Mouse (Mus musculus) CH12.LX (cell line): ENCODE measurements around the gene Lrrc31. TPM values are rescaled to one million over a fixed set of nuclear protein-coding genes. Genes with fewer than 3 reads are reported as not detected.
A peak's percentile ranks its signal among the peaks of the same experiment; 100 is the strongest.

ENCODE experiments used
- DNase-seq: peaks from one replicate; pipeline ENCODE4 v3.0.0-alpha.2; 2013; ENCODE audit errors: extremely low read depth
- H3K27ac ChIP-seq: 2 replicates; pipeline ENCODE4 v1.5.1; 2012; ENCODE audit warnings: low read depth, mild to moderate bottlenecking, control low read depth, moderate library complexity; ENCODE audit not compliant: insufficient read depth
- H3K27me3 ChIP-seq: replicated peaks from 2 replicates; pipeline ENCODE3; 2012; ENCODE audit warnings: inconsistent platforms
- H3K36me3 ChIP-seq, 2 experiments: replicated peaks in 1 of 2; 2 replicates each; pipeline versions ENCODE3 to v1.6.1; 2012; ENCODE audit warnings: inconsistent platforms in 1 of 2, low read length in 1 of 2, mild to moderate bottlenecking in 1 of 2, mixed read lengths in 1 of 2, moderate library complexity in 1 of 2; ENCODE audit not compliant: control insufficient read depth in 1 of 2, insufficient read depth in 1 of 2
- H3K4me1 ChIP-seq, 2 experiments: 2 replicates each; pipeline ENCODE4 v1.6.1; 2012; ENCODE audit warnings: inconsistent platforms in 1 of 2, moderate library complexity in 1 of 2; ENCODE audit not compliant: insufficient read depth in 2 of 2, control insufficient read depth in 1 of 2
- H3K4me2 ChIP-seq: 2 replicates; pipeline ENCODE4 v1.6.1; 2012; ENCODE audit warnings: low read depth, mild to moderate bottlenecking, control low read depth; ENCODE audit not compliant: poor library complexity, insufficient read depth, severe bottlenecking
- H3K4me3 ChIP-seq, 3 experiments: fragments of 150-350 bp in 1 of 3; sonication (generic) in 1 of 3; replicated peaks in 1 of 3; 2 replicates each; pipeline versions ENCODE3 to v1.5.1; 2011 to 2012; ENCODE audit warnings: low read depth in 2 of 3, low read length in 2 of 3, mild to moderate bottlenecking in 2 of 3, moderate library complexity in 2 of 3, control low read depth in 1 of 3, improper control_type of control experiment in 1 of 3, inconsistent platforms in 1 of 3, mixed read lengths in 1 of 3; ENCODE audit not compliant: poor library complexity in 1 of 3
- H3K79me2 ChIP-seq: replicated peaks from 2 replicates; pipeline ENCODE4 v1.6.1; 2012; ENCODE audit warnings: mild to moderate bottlenecking, moderate library complexity; ENCODE audit not compliant: control insufficient read depth, poor library complexity, insufficient read depth, severe bottlenecking; ENCODE audit errors: extremely low read depth
- H3K9ac ChIP-seq: 2 replicates; pipeline ENCODE4 v1.6.1; 2012; ENCODE audit warnings: low read depth, mild to moderate bottlenecking, control low read depth, moderate library complexity; ENCODE audit not compliant: insufficient read depth
- H3K9me3 ChIP-seq: replicated peaks from 2 replicates; pipeline ENCODE3; 2012; ENCODE audit warnings: low read length, inconsistent platforms, mixed read lengths
- CTCF ChIP-seq, 2 experiments: IDR thresholded peaks in 1 of 2; conservative IDR thresholded peaks in 1 of 2; 2 replicates each; pipeline ENCODE4 v1.5.1; 2011 to 2012; ENCODE audit warnings: low read depth in 2 of 2, low read length in 2 of 2, improper control_type of control experiment in 1 of 2, inconsistent platforms in 1 of 2, mild to moderate bottlenecking in 1 of 2, moderate library complexity in 1 of 2
- MAZ ChIP-seq: IDR thresholded peaks from 2 replicates; pipeline ENCODE4 v1.6.1; 2012; ENCODE audit warnings: low read depth, mild to moderate bottlenecking, inconsistent platforms, low read length, improper control_type of control experiment, moderate library complexity
- NELFE ChIP-seq: IDR thresholded peaks from 2 replicates; pipeline ENCODE4 v1.6.1; 2011; ENCODE audit warnings: low read depth, low read length, improper control_type of control experiment
- RAD21 ChIP-seq: IDR thresholded peaks from 2 replicates; pipeline ENCODE4 v1.6.1; 2011; ENCODE audit warnings: low read depth, mild to moderate bottlenecking, low read length, improper control_type of control experiment, moderate library complexity
- RCOR1 ChIP-seq: conservative IDR thresholded peaks from 2 replicates; pipeline ENCODE4 v1.6.1; 2012; ENCODE audit warnings: low read depth, mild to moderate bottlenecking, inconsistent platforms, low read length, improper control_type of control experiment
- SMC3 ChIP-seq: IDR thresholded peaks from 2 replicates; pipeline ENCODE4 v1.6.1; 2011; ENCODE audit warnings: low read depth, low read length, improper control_type of control experiment
- dilution Hi-C: fragments of 300-500 bp; cut with MboI; formaldehyde crosslinking; loops from 2 replicates; pipeline ENCODE4 v1.14.3; 2020; ENCODE audit warnings: low sequenced_read_pairs; ENCODE audit not compliant: extremely low pct_unique_long_range_greater_than_20kb, extremely low pct_ligation_motif_present
- in situ Hi-C: fragments of 300-500 bp; cut with MboI; formaldehyde crosslinking; loops from 3 replicates; pipeline ENCODE4 v1.14.3; 2019; ENCODE audit warnings: low sequenced_read_pairs, low pct_ligation_motif_present, low pct_unique_long_range_greater_than_20kb, mixed read lengths
- polyA plus RNA-seq: library from polyadenylated mRNA; unstranded; fragments of >175 nt; gene quantifications from 2 replicates; pipeline ENCODE4 v1.2.1, GENCODE M21; 2012; ENCODE audit warnings: low read depth; ENCODE audit not compliant: insufficient read length
- total RNA-seq, 2 experiments: library from RNA; depleted of rRNA; stranded (reverse); fragments of 300-350 nt in 1 of 2; fragments of >200 nt in 1 of 2; gene quantifications; 2 replicates each; pipeline ENCODE4 v1.2.3; 2012 to 2014

Lrrc31 gene
- total and polyA plus RNA-seq, 3 experiments: not detected

GRCm38 (mm10) chr3:30635629-30636028 is 64.0 kb downstream of the Lrrc31 start:
- H3K4me1 ChIP-seq: no peaks in the 10 kb centered on the region
- H3K27me3 ChIP-seq: no peaks in the 10 kb centered on the region
- no peak overlapping the region for H3K4me2 ChIP-seq
- no peaks in the 10 kb centered on the region for H3K9me3 ChIP-seq
- H3K79me2 ChIP-seq: no peaks in the 10 kb centered on the region
- H3K36me3 ChIP-seq: no peaks in the 10 kb centered on the region
- DNase-seq: no peak
- H3K9ac ChIP-seq: no peak overlapping the region
- in situ Hi-C loops: no loop called here
- H3K4me3 ChIP-seq: no peak overlapping the region
- TF ChIP-seq CTCF (conservative IDR thresholded peaks at IDR 0.05 in 1 of 2, IDR thresholded peaks at IDR 0.05 in 1 of 2; ENCODE audit: low read depth in 2 of 2, low read length in 2 of 2) (0 out of 4 replicates have a peak, but pooled peaks of 1 of the 2 experiments have one; percentile 19), MAZ (no peak)
- dilution Hi-C loops: no loop called here
- no peak overlapping the region for H3K27ac ChIP-seq

GRCm38 (mm10) chr3:30633681-30634080 is 66.0 kb downstream of the Lrrc31 start:
- TF ChIP-seq RCOR1 (no peak), RAD21 (peak; percentile 7), NELFE (no peak), CTCF (conservative IDR thresholded peaks at IDR 0.05 in 1 of 2, IDR thresholded peaks at IDR 0.05 in 1 of 2; ENCODE audit: low read depth in 2 of 2, low read length in 2 of 2) (peak in 1 of 2 experiments; percentile 39; a peak in 2 of 4 replicates), SMC3 (peak; percentile 15; the same call in 1 of the 2 replicates)
- TF ChIP-seq, all 38 proteins: peak for 3
- H3K79me2 ChIP-seq: no peaks in the 10 kb centered on the region
- H3K9ac ChIP-seq: no peak overlapping the region
- H3K4me2 ChIP-seq: no peak overlapping the region
- no peak overlapping the region for H3K27ac ChIP-seq
- DNase-seq: peak; percentile 16
- no peaks in the 10 kb centered on the region for H3K4me1 ChIP-seq
- in situ Hi-C loops (no loop called here), dilution Hi-C loops (no loop called here)
- no peak overlapping the region for H3K4me3 ChIP-seq
- H3K9me3 ChIP-seq: no peaks in the 10 kb centered on the region
- no peaks in the 10 kb centered on the region for H3K27me3 ChIP-seq
- no peaks in the 10 kb centered on the region for H3K36me3 ChIP-seq

Other genes starting within 250 kb of the Lrrc31 start
- gene Mecom, start 151.8 kb downstream of the Lrrc31 start, total RNA-seq (2012; rRNA removed): not detected in 2 replicates
- gene Mecom, start 151.8 kb downstream of the Lrrc31 start, total RNA-seq (2014; rRNA removed): not detected in 2 replicates
- 0.12 TPM in 1 of 2 replicates, not detected in the other for gene Mecom, start 151.8 kb downstream of the Lrrc31 start, polyA plus RNA-seq
- 0.13 and 0.17 TPM in 2 replicates for gene Actrt3, start 99.9 kb downstream of the Lrrc31 start, total RNA-seq (2012; rRNA removed)
- not detected in 2 replicates for gene Actrt3, start 99.9 kb downstream of the Lrrc31 start, total RNA-seq (2014; rRNA removed)
- 0.16 TPM in 1 of 2 replicates, not detected in the other for gene Actrt3, start 99.9 kb downstream of the Lrrc31 start, polyA plus RNA-seq
- 11.8 and 15.5 TPM in 2 replicates for gene Mynn, start 97.8 kb downstream of the Lrrc31 start, total RNA-seq (2012; rRNA removed)
- 31.1 and 31.6 TPM in 2 replicates for gene Mynn, start 97.8 kb downstream of the Lrrc31 start, total RNA-seq (2014; rRNA removed)
- 11.7 and 11.9 TPM in 2 replicates for gene Mynn, start 97.8 kb downstream of the Lrrc31 start, polyA plus RNA-seq
- not detected in 2 replicates for gene Lrriq4, start 55.3 kb downstream of the Lrrc31 start, total RNA-seq (2012; rRNA removed)
- not detected in 2 replicates for gene Lrriq4, start 55.3 kb downstream of the Lrrc31 start, total RNA-seq (2014; rRNA removed)
- gene Lrriq4, start 55.3 kb downstream of the Lrrc31 start, polyA plus RNA-seq: not detected in 2 replicates
- not detected in 2 replicates for gene Lrrc34, start 52.0 kb downstream of the Lrrc31 start, total RNA-seq (2012; rRNA removed)
- not detected in 2 replicates for gene Lrrc34, start 52.0 kb downstream of the Lrrc31 start, total RNA-seq (2014; rRNA removed)
- not detected in 2 replicates for gene Lrrc34, start 52.0 kb downstream of the Lrrc31 start, polyA plus RNA-seq
- gene Samd7, start 46.5 kb upstream of the Lrrc31 start, total RNA-seq (2012; rRNA removed): not detected in 2 replicates
- not detected in 2 replicates for gene Samd7, start 46.5 kb upstream of the Lrrc31 start, total RNA-seq (2014; rRNA removed)
- gene Samd7, start 46.5 kb upstream of the Lrrc31 start, polyA plus RNA-seq: not detected in 2 replicates
- gene Sec62, start 93.0 kb upstream of the Lrrc31 start, total RNA-seq (2012; rRNA removed): 26.2 and 28.5 TPM in 2 replicates
- gene Sec62, start 93.0 kb upstream of the Lrrc31 start, total RNA-seq (2014; rRNA removed): 56.6 and 65.0 TPM in 2 replicates
- 57.6 and 64.5 TPM in 2 replicates for gene Sec62, start 93.0 kb upstream of the Lrrc31 start, polyA plus RNA-seq
- gene Gpr160, start 156.1 kb upstream of the Lrrc31 start, total RNA-seq (2012; rRNA removed): 0.80 and 1.0 TPM in 2 replicates
- gene Gpr160, start 156.1 kb upstream of the Lrrc31 start, total RNA-seq (2014; rRNA removed): 0.70 and 1.2 TPM in 2 replicates
- gene Gpr160, start 156.1 kb upstream of the Lrrc31 start, polyA plus RNA-seq: 1.1 and 1.2 TPM in 2 replicates